Mouse (Mus musculus): ENCODE results near the gene Actr3b. TPM values are rescaled to one million over a fixed set of nuclear protein-coding genes. Genes with fewer than 3 reads are reported as not detected.
"Not testable (repeated sequence)": the region's sequence is repeated elsewhere in the genome, so short reads cannot be mapped to it uniquely, and the experiment has no call there.

Gene Actr3b
- 10 to 100 TPM; 23.3 to 26.7 TPM for total RNA-seq (2021)
- long read RNA-seq, experiment 1, transcript Actr3b-201 (12 exons, 1,712 nt), result major isoform, 48 of 64 reads
- long read RNA-seq, experiment 1, transcript Actr3b-202 (11 exons, 2,031 nt), result minor isoform, 10 of 64 reads
- long read RNA-seq, experiment 1, partial matches to known transcripts, result 4 of 64 reads
- long read RNA-seq, experiment 1, other reads (novel, unspliced or antisense), result 2 of 64 reads
- long read RNA-seq, experiment 2, transcript Actr3b-201 (12 exons, 1,712 nt), result major isoform, 30 of 60 reads
- long read RNA-seq, experiment 2, transcript Actr3b-202 (11 exons, 2,031 nt), result minor isoform, 13 of 60 reads
- long read RNA-seq, experiment 2, partial matches to known transcripts, result 2 of 60 reads
- long read RNA-seq, experiment 2, other reads (novel, unspliced or antisense), result 15 of 60 reads

DNA sequence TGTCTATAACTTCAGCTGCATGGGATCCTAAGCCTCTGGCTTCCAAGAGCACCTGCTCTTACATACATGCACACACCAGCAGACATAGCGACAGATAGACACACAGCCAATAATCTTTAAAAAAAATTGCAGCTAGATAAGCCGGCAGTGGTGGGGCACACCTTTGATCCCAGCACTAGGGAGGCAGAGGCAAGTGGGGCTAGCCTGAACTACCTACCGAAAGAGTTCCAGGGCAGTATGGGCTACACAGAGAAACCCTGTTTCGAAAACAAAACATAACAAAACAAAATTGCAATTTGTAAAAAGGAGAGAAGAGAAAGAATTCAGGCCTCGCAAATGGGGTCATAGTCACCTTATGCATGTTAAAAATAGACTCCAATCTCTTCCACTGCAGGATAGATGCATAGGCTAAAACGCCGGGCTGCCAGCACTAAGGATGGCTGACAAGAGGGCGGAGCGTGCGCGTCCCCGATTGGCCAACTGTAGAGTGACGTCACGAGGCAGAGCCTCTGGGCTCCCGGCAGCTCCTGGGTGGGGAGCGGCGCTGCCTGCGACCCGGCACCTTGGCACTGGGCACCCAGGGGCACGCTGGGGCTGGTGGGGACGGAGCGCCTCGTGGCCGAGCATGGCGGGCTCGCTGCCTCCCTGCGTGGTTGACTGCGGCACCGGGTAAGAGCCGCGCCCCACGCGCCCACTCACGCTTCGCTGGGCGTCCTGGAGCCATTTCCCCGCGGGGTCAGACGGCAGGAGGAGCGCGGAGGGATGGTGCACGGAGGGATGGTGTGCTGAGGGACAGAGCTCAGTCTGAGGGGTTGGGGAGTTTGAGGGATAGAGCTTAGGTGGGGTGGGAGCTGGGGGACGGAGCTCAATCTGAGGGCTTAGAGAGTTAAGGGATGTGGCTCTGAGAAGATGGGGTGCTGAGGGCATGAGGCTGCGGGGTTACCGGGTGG, at the start of gene Actr3b:
Gene Actr3b, plus strand, starts transcription at position 538 of the 950 bp plus-strand sequence.
- peak; percentile 87 to 89 for DNase-seq
- intact Hi-C loops (cut with DNase I), result no loop called here

DNA sequence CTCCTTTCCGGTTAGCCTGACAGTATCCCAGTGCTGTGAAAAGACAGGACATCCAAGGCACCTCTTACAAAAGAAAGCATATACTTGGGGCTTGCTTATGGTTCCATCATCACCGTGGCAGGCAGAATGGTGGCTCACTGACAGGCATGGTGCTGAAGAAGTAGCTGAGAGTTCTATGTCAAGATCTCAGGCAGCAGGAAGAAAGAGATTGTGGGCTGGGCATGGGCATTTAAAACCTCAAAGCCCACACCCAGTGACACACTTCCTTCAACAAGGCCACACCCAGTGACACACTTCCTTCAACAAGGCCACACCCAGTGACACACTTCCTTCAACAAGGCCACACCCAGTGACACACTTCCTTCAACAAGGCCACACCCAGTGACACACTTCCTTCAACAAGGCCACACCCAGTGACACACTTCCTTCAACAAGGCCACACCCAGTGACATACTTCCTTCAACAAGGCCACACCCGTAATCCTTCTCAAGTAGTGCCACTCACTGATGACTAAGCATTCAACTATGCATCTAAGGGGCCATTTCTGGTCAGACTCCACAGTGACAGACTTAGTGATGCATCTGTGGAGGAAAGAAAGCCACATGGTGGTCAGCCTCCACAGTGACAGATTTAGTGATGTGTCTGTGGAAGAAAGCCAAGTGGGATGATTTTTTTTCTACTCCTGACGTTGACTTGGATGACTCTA, 46.6 kb upstream of the Actr3b start:
- DNase-seq; intact Hi-C loops (cut with DNase I): not testable (repeated sequence)

DNA sequence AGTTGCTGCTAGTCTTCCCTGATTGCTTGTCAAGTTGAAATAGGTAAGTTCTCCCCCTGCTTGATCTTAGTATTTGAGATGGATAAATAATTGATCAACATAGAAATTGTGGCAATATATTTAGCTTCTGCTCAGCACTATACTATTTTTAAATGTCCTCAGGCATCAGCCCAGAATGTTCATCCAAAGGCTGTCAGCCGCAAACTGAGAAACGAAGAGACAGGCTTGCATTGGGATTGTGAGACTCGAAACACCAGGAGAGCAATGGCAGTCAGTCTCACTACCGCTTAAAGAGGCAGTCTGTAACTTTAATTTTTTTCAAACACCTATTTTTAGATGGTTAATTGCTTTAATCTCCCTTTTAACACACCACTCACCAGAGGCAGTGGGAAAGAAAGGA, 40.4 kb upstream of the Actr3b start:
- DNase-seq, result no peak

DNA sequence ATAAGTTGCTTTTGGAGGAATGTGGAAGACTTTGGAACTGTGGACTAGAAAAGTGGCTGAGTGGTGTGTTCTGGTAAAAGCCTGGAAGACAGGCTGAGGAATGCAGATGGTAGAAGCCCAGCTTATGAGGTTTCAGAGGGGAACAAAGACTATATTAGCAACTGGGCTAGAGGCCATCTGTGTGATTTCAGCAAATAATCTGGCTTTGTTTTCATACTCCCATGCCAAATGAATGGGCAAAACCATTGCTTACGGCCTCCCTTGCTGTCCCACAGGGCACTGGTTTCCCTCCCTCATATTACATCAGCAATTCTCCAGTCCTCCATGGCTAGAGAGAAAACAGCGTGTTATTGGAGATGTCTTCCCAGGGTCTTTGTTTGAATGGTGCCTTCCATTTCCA, 36.8 kb upstream of the Actr3b start:
- peak in 1 of 2 experiments; percentile 12 for DNase-seq
- intact Hi-C loops (cut with DNase I), result no loop called here

More for the DNA sequence above, 40.4 kb upstream of the Actr3b start:
- intact Hi-C loops (cut with DNase I), result no loop called here

DNA sequence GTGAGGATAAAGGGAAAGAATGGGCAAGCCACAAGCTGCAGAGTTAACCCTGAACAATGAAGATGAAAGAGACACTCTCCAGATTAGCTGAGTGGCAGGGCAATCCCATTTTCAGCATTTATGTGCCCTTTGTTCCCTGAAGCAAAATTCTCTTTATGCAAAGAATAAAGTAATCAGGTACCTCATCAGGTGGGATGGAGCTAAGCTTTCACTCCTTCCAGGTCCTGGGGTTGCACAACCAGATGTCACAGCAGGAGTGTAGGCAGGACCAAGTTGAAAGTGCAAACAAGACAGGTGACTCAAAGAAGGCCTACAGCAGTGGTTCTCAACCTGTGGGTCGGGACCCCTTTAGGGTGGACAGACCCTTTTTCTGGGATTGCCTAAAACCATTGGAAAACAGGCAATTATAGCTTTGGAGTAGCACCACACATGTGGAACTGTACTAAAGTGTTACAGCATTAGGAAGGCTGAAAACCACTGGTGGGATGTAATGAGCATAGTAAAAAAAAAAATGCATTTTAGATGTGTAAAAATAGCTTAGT, 35.6 kb upstream of the Actr3b start:
- DNase-seq, result no peak
- intact Hi-C loops (cut with DNase I), result no loop called here

DNA sequence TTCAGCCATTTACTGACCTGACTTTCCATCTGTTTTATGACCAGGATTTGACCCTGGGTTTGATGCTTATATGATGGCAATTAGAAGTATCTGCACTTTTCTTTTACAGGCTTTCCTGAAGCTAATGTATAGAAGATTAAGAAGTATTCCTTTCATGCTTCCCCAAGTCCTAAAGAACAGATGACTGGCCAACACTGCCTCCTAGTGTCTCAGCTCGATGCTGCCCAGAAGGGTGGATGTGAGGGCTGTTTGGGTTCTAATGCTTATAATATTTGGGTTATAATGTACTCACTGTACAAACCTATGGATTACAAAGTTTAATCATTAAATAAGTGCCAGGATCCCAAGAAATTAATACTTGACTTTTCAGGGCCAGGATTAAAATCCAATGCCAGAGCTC, 25.5 kb upstream of the Actr3b start:
- intact Hi-C loops (cut with DNase I), result loop anchor here (5.0 kb wide), 2 partner anchors 297 to 312 kb away; no protein-coding TSS in a partner anchor
- peak; percentile 45 to 66 for DNase-seq

DNA sequence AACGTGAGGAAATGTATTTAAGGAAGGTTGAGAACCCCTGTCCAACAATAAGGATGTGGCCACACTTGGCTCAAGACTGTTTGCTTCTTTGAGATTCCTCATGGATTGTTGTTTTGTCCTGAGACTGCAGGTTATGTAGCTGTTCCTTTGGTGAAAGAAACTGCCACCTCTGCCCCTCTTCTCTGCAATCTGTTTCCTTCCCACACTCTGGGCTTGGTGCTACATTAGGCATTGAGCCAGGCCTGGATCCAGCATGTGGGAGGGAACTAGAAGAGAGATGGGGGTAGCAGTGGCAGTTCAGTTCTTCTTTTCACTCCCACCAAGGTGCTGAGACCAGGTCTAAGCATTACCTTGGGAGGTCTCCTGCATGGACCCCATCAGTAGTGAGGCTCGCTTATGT, 23.9 kb upstream of the Actr3b start:
- intact Hi-C loops (cut with DNase I), result no loop called here
- no peak for DNase-seq

DNA sequence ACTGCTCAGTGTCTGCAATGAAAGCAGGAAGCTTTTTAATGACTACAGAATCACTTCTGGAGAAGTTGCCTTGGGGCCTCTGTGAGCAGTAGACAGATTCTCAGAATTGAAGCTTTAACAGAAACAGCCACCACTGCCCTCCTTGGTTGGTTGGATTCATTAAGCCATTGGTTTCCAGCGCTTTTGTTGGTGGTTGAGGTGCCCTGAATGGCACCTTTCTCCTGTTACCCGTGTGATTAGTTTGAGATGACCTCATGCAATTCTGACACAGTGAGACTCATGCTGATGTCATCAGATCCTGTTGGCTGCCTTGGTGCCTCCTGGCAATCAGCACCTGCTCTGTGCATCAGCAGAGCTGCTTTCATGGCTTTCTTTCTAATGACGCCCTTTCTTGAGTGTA, 21.3 kb upstream of the Actr3b start:
- intact Hi-C loops (cut with DNase I), result no loop called here
- no peak for DNase-seq

DNA sequence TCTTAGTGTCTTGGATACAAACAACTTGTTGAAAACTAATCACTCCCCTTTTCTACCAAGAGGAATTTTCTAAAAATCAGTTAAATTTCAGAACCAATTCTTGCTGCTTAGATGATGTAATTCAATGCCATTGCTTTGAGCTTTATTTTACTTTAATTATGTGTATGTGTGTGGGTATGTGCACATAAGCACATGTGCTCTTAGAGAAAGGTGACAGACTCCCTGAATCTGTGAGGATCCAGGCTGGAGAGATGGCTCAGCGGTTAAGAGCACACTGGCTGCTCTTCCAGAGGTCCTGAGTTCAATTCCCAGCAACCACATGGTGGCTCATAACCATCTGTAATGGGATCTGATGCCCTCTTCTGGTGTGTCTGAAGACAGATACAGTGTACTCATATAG, 20.9 kb upstream of the Actr3b start:
- intact Hi-C loops (cut with DNase I), result not testable (repeated sequence)

DNA sequence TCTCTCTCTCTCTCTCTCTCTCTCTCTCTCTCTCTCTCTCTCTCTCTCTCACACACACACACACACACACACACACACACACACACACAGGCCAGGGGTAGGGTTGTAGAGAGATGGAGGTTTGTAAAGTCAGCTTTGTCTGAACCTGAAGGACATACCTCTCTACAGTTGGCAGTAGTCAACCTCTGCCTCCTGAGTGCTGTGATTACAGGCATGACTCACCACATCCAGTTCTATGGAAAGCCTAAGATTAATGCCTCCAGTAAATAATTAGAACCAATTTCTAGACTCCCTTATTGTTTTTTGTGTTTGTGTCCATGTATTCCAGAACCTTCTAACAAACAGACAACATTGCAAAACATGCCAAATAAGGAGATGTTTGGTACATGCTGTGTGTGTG, 11.9 kb upstream of the Actr3b start:
- intact Hi-C loops (cut with DNase I), result no loop called here
- DNase-seq, result no peak

More for the DNA sequence above, 20.9 kb upstream of the Actr3b start:
- DNase-seq, result not testable (repeated sequence)

DNA sequence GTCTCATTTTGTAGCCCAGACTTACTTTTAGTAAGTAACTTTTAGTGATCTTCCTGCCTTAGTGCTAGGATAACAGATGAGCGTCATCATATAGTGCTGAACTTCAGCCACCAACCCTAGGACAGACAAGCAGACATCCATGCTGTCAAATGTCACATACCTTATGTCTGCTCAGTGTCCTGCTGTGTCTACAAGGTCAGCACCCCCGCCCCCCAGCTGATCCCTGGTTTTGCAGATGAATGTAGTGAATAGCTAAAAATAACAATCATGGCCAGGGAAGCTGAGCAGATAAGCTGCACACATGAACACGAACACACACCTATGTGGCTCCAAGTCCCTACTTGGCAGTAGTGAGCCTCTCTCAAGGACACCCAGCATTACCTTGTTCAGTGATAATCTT, 11.2 kb upstream of the Actr3b start:
- no peak for DNase-seq
- intact Hi-C loops (cut with DNase I), result no loop called here

DNA sequence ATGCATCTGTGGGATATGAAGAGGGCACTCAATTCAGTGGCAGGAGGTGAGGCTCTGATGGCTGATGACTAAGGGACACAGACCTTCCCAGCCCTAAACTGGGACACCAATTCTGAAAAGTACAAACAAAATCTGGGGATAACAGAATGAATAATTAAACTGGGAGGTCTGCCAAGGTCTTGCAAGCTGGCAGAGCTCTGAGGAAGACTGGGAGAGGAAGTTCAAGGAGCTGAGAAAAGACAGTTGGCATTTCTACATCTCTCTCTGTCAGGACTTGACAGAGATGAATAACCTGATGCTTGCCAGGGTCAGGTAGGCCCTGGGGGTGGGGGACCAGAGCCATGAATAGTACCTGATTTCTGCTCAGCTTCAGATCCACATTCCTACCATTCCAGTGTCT, 8.2 kb upstream of the Actr3b start:
- intact Hi-C loops (cut with DNase I), result no loop called here
- no peak for DNase-seq

DNA sequence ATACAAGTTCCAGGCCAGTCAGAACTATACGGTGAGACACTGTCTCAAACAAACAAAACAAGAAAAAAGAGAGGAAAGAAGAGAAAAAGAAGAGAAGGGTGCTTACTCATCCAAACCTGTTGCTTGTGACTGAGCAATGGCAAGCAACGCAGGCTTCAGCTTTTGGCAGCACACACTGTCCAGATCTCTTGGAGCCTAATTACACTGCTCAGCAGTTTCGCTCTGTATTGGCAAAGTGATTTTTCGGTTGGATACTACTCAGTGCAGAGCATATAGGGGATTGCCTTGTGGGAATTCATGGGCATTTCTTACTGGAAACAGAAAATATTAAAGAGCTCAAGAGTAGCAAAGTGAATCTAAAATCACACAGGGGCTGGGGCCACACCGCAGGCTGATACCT, 6.9 kb upstream of the Actr3b start:
- intact Hi-C loops (cut with DNase I), result no loop called here

DNA sequence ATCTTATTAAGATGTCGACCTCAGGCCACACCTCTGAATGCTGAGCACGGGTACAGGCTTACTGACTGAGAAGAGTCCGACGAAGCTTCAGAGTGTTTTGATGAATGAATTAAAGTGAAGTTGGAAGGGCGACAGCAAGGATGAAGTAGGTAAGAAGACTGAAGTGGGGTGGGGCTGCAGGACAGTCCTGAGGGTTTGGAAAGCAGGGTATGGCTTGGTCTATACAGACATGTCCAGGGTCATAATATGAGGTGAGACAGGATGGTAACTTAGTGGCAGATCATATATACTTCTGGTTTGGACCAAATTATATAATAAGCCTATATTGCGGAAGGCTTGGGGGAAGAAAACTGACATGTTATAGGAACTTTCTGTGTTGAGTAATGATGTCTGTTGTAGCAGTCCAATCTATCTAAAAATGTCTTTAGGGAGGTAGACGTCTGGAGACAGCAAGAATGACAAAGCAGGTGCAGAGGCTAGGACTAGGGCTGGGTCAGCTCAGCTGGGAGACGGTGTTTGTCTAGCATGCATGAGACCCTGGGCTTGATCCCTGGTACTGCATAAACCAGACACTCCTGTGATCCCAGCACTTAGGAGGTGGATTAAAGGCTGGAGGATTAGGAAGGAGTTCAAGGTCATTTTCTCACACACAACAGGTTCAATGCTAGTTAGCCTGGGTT, 6.1 kb upstream of the Actr3b start:
- DNase-seq, result no peak
- intact Hi-C loops (cut with DNase I), result no loop called here

More for the DNA sequence above, 6.9 kb upstream of the Actr3b start:
- DNase-seq, result peak; percentile 37 to 41

DNA sequence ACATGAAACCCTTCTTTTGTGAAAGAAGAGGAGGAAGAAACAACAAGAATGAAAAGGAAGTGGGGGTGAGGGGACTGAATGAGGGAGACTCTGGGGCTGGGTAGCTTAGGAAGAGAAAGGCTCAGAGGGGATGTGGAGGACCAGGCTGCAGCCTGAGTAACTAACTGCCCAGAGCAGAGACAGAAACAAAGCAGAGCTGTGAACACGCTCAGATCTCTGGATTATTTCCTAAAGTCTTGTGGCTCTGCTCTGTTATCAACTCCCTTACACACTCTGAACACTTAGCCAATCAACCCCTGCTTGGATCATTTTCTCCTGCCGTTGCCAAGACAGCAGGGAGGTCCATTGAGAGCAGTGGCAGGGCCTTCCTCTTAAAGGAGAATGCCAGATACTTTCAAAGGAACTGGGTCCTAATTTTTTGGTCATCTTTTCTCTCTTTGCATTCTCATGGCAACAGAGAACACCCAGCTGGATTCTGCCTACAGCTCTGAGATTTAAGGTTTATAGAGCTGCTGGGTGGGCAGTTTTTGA, 5.5 kb upstream of the Actr3b start:
- intact Hi-C loops (cut with DNase I), result no loop called here
- peak; percentile 34 to 38 for DNase-seq

DNA sequence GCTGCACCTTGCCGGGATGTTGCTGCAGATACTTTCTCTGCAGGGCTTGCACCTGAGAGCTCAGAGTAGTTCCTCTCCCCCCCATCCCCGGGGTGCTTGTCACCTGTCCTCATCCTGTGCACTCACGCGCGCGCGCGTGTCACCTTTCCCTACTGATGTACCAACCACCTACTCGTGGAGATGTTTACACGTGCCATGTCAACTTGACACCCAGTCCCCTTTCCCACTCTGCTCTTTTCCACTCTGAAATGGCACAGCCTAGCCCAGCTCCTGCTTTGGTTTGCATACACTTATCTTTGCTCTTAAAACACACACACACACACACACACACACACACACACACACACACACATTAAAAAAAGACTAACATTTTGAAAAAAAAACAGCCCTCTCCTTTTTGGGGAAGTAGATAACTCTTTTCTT, 624 bp downstream of the Actr3b start:
- intact Hi-C loops (cut with DNase I), result no loop called here

DNA sequence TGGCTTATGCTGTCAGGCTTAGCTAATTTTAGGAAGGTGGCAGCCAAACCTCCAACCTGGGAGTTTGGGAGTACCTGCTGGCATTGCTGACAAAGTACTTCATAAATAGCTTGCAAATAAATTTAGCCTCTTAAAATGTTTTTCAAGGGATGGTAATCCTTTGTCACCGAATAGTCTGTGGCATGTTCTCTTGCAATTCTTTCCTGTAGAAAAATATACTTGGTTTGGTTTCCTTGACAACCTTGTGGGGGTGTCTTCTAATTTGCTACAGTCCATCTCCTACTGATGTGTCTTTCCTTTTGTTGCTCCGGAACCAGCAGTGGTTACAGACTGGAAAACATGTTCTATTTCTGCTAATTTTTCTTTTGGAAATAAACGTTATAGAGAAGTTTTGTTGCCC, 1.1 kb downstream of the Actr3b start:
- no peak for DNase-seq
- intact Hi-C loops (cut with DNase I), result no loop called here

More for the DNA sequence above, 624 bp downstream of the Actr3b start:
- no peak for DNase-seq

DNA sequence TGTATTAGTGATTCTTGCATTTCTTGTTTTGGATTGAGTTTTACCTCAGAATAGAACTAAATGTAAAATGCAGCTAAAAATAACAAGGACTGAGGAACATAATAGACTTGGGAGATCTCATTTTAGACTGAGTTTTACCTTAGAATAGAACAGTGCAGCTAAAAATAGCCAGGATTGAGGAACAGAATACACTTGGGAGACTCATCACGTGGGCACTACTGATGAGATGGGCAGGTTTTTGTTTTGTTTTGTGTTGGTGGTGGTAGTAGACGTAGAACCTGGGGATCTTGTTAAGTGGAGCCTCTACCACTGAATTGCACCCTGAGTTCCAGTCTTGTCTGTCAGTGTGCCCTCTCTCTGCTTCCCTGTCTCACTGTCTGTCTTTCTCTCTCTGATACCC, 2.1 kb downstream of the Actr3b start:
- intact Hi-C loops (cut with DNase I), result no loop called here
- DNase-seq, result no peak

DNA sequence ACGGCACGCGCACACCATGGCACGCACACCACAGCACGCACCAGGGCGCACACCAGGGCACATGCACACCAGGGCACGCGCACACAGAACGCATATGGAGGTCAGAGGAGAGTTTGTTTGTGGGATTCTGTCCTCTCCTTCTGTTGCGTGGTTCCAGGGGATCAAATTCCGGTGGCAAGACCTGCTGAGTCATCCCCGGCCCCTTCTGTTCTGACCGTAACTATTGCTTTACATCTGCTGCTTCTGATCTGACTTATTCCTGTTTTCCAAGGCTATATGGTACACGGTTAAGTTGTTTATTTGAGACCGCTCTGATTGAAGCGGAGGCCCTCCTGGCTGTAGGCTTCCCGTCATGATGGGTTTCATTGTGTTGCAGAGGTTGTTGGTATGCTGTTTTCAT, 9.2 kb downstream of the Actr3b start:
- intact Hi-C loops (cut with DNase I), result no loop called here
- no peak for DNase-seq

DNA sequence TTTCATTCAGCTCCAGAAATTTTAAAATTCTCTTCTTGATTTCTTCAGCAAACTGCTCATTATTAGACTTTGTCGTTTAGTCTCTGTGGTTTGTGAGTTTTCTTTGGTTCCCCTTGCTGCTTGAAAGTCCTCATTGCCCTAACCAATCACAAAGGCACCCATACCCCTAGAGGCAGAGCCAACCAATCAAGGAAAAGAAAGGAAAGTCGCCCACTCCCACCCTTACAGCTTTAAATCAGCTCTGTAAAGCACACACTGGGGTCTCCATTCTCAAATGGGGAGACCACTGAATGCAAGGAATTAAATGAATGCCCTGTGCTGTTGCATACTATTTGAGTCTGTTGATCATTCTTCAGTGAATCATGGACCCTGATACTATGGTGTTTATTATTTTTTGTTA, 9.6 kb downstream of the Actr3b start:
- DNase-seq, result no peak
- intact Hi-C loops (cut with DNase I), result no loop called here
